Mouse (Mus musculus): ENCODE data around the gene Paf1. TPM values are rescaled to one million over a fixed set of nuclear protein-coding genes. Genes with fewer than 3 reads are reported as not detected.

The Paf1 gene
- polyA plus RNA-seq, 1 experiment: 81.5 TPM

DNA sequence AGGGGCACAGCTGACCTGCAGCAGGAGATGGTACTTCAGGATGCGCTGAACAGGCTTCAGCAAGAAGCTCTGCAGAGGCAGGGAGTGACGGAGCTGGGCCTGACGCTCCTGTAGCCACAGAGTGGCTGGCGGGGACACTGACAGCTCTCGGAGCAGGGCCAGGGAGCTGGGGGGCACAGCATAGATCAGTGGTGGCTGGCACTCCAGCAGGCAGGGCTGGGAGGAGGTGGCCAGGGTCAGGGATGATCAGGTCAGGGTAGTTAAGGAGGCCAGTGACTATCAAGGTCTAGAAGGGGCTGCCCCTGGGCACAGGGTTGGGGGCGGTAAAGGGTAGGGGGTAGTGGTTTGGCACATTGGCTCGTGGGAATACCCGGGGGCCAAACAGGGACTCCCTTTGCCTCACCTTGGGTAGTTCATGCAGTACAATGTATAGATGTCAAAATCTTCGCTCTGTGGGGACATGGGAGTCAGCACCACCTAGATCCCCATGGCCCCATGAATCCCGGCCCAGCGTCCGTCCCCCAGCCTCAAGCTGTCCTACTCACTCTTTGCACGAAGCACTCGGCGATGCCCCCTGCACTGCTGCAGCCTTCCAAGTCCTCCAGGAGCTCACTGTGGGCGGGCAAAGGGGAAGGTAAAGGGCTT lies 24.4 kb upstream of the Paf1 start:
- WGBS: 93% methylated on average over 16 of the region's 16 CpGs
- TF ChIP-seq POLR2A (IDR thresholded peaks at IDR 0.05; ENCODE audit: borderline replicate concordance, extremely low read depth, low read depth, low read length): no peak
- no peak for TF ChIP-seq CTCF (IDR thresholded peaks at IDR 0.05; ENCODE audit: insufficient read depth, low read length)
- no peak overlapping the region for H3K4me3 ChIP-seq (replicated peaks; ENCODE audit: extremely low read depth, low read depth, low read length)
- DNase-seq: no peak
- H3K4me1 ChIP-seq (ENCODE audit: control insufficient read depth, insufficient read depth, low read length): peaks cover 7% of the 10 kb centered on the region; the same call in 1 of the 2 replicates

DNA sequence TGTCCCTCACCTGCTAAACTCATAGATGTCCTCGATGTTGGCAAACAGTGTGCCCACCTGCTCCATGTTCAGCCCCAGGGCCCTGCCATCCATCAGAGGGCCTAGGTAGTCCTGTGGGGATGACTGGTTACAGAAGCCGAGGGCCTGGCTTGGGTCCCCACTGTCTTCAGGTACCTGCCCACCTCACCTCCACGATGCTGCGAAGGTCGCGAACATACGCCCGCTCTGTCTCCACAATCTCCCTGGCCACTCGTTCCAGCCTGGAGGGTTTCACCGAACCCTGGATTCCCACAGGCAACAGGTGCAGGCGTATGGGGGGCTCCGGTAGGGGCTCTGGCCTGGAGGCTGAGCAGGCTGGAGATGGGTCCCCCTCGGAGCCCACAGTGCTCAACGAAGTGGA lies 22.7 kb upstream of the Paf1 start:
- Histone ChIP-seq H3K4me3 (replicated peaks; ENCODE audit: extremely low read depth, low read depth, low read length) (no peak overlapping the region), H3K4me1 (ENCODE audit: control insufficient read depth, insufficient read depth, low read length) (peaks cover 7% of the 10 kb centered on the region; the same call in 1 of the 2 replicates)
- no peak for TF ChIP-seq POLR2A (IDR thresholded peaks at IDR 0.05; ENCODE audit: borderline replicate concordance, extremely low read depth, low read depth, low read length)
- no peak for TF ChIP-seq CTCF (IDR thresholded peaks at IDR 0.05; ENCODE audit: insufficient read depth, low read length)
- 84% methylated on average over 14 of the region's 14 CpGs for WGBS
- no peak for DNase-seq

DNA sequence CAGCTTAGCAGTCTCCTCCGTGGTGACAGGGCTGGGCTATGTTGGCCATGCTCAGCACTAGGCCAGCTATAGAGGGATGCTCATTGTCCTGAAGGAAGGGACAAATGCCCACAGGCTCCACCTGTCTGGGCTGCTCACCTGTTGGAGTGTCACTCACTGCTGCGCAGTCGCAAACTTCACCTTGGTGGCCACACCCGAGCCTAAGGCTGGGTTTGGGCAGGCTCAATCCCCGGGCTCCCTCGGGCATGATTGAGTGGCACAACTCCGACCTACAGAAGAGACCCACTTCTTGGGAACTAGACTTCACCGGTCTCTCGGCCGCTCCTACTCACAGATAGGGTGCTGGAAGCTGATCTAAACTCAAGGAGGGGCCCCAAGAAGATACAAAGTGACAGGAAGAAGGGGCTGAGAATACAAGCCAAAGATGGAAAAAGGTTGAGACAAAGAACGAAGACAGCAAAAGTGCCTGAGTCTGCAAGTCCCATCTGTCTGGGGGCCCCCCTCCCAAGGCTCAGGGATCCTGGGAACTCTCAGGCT lies 21.7 kb upstream of the Paf1 start:
- H3K4me1 ChIP-seq (ENCODE audit: control insufficient read depth, insufficient read depth, low read length): peaks cover 7% of the 10 kb centered on the region; the same call in 1 of the 2 replicates
- TF ChIP-seq POLR2A (IDR thresholded peaks at IDR 0.05; ENCODE audit: borderline replicate concordance, extremely low read depth, low read depth, low read length): no peak; the same call in 1 of the 2 replicates
- TF ChIP-seq CTCF (IDR thresholded peaks at IDR 0.05; ENCODE audit: insufficient read depth, low read length): no peak
- peak; percentile 63 for DNase-seq
- 5% methylated on average over 11 of the region's 11 CpGs for WGBS
- H3K4me3 ChIP-seq (replicated peaks; ENCODE audit: extremely low read depth, low read depth, low read length): peak overlapping the region; percentile 68

DNA sequence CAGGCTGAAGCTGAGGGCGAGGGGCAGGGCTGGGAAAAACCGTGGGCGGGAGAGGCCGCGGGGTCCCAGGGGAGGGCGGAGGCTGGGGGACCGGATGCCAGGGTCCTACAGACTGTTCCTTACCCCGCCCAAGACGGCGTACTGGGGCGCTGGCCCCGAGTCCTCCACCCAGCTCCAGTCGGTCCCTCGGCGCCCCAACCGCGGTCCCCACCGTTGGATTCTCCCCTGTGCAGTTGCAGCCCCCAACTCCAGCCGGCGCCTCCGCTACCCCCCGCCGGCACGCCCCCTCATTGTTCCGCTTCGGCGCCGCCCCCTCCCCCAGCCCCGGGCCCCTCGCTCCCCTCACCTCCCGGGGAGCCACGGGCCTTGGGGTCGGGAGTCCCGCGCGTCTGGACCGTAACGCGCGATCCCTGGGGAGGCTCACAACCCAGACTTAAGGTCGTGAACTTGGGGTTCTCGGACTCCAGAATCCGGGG lies 21.2 kb upstream of the Paf1 start:
- DNase-seq: no peak
- WGBS: 1% methylated on average over 38 of the region's 43 CpGs
- H3K4me1 ChIP-seq (ENCODE audit: control insufficient read depth, insufficient read depth, low read length): peaks cover 7% of the 10 kb centered on the region; the same call in 1 of the 2 replicates

DNA sequence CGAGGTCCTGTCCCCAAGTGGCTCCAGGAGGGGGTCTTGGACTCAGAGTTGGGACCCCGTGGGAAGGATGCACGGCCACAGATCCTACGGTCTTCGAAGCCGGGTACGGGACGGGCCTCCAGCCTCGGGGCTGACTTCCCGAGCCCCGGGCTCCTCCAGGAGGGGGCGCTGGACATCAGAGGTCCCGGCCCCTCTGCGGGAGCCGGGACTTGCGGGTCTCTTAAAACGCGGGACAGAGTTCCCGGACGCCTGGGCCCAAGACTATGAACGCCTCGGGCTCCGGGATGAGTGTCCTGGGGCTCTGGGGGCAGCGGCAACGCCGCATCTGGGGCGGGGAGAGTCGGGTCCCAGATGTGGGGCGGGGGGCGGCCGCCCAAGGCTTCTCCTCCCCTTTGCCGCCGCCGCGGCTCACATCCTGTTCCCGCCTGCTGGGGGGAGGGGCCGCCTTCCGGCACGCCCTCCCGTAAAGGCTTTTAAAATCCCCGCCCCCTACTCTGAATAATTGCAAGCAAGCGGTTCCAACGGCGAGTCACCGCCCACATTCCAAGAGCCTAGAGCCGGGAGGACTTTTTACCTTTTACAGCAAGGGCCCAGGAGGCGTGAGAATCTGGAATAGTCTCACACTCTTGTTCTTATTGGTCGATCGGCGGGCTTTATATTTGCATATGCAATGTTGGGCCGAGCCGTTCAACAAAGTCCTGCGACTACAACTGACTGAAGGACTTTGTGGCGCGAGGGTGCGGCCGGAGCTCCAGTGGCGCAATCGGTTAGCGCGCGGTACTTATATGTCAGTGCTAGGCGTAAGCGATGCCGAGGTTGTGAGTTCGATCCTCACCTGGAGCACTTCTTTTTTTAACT lies 20.3 kb upstream of the Paf1 start, which contains the start of gene Plekhg2:
Gene Plekhg2 (minus strand): TSS at position 349 of the 858 bp plus-strand sequence.
- DNase-seq: peak; percentile 99
- WGBS: under 1% methylated on average over 63 of the region's 66 CpGs
- peak; percentile 3; the same call in 1 of the 2 replicates for TF ChIP-seq CTCF (IDR thresholded peaks at IDR 0.05; ENCODE audit: insufficient read depth, low read length)
- peak; percentile 82 for TF ChIP-seq POLR2A (IDR thresholded peaks at IDR 0.05; ENCODE audit: borderline replicate concordance, extremely low read depth, low read depth, low read length)
- peaks cover 7% of the 10 kb centered on the region; the same call in 1 of the 2 replicates for H3K4me1 ChIP-seq (ENCODE audit: control insufficient read depth, insufficient read depth, low read length)
- H3K4me3 ChIP-seq (replicated peaks; ENCODE audit: extremely low read depth, low read depth, low read length): peak within 1 kb of the TSS; percentile 71

More for the DNA sequence above, 21.2 kb upstream of the Paf1 start:
- no peak for TF ChIP-seq CTCF (IDR thresholded peaks at IDR 0.05; ENCODE audit: insufficient read depth, low read length)
- TF ChIP-seq POLR2A (IDR thresholded peaks at IDR 0.05; ENCODE audit: borderline replicate concordance, extremely low read depth, low read depth, low read length): no peak
- H3K4me3 ChIP-seq (replicated peaks; ENCODE audit: extremely low read depth, low read depth, low read length): peak overlapping the region; percentile 68

DNA sequence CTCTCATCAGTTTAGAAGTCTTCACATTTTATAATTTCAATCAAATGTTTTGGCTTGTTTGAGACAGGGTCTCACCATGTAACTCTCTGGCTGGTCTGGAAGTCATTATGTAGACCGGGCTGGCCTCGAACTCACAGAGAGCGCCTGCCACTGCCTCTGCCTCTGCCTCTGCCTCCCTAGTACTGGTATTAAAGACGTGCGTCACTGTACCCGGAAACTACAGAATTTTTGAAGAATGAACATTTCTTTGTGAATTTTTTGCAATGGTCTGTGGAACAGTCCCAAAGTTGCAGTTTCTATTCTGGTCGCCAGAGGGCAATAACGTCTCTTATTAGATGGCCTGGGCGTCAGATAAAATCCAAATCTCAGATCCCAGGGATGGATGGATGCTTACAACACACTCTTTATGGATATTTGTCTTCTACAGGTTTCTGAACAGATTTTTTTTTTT lies 19.6 kb upstream of the Paf1 start:
- no peak for TF ChIP-seq POLR2A (IDR thresholded peaks at IDR 0.05; ENCODE audit: borderline replicate concordance, extremely low read depth, low read depth, low read length)
- peak; percentile 27; the same call in 1 of the 2 replicates for TF ChIP-seq CTCF (IDR thresholded peaks at IDR 0.05; ENCODE audit: insufficient read depth, low read length)
- 0% methylated on average over 9 of the region's 9 CpGs for WGBS
- peak; percentile 72 for DNase-seq
- H3K4me1 ChIP-seq (ENCODE audit: control insufficient read depth, insufficient read depth, low read length): peaks cover 7% of the 10 kb centered on the region; the same call in 1 of the 2 replicates
- peak overlapping the region; percentile 71 for H3K4me3 ChIP-seq (replicated peaks; ENCODE audit: extremely low read depth, low read depth, low read length)

DNA sequence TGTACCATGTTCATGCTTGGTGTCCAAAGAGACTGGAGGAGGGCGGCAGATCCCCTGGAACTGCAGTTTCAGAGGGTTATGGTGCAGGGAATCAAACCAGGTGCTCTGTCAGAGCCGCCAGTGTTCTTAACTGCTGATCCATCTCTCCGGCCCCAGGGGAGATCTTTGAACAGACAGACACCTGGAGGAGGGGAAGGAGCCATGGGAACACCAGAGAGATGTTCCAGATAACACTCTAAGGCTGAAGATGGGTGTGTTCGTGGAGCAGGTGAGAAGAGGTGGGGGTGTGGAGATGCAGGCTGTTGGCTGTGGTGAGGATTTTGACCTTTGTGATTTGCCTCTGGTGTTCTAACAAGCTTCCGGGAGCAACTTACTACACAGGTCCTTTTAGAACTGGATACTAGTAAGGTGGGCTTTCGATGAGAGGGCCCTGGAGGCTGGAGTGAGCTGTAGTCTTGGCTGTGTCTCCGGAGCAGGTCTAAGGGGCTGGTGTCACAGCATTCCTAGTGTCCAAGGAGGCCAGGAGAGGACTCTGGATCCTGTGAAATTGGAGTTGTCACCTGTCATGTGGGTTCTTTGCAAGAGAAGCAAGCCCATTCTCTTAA lies 18.8 kb upstream of the Paf1 start:
- Histone ChIP-seq H3K4me1 (ENCODE audit: control insufficient read depth, insufficient read depth, low read length) (peaks cover 7% of the 10 kb centered on the region; the same call in 1 of the 2 replicates), H3K4me3 (replicated peaks; ENCODE audit: extremely low read depth, low read depth, low read length) (no peak overlapping the region)
- peak; percentile 8 for DNase-seq
- 84% methylated on average over 7 of the region's 7 CpGs for WGBS
- TF ChIP-seq CTCF (IDR thresholded peaks at IDR 0.05; ENCODE audit: insufficient read depth, low read length) (no peak), POLR2A (IDR thresholded peaks at IDR 0.05; ENCODE audit: borderline replicate concordance, extremely low read depth, low read depth, low read length) (no peak)

DNA sequence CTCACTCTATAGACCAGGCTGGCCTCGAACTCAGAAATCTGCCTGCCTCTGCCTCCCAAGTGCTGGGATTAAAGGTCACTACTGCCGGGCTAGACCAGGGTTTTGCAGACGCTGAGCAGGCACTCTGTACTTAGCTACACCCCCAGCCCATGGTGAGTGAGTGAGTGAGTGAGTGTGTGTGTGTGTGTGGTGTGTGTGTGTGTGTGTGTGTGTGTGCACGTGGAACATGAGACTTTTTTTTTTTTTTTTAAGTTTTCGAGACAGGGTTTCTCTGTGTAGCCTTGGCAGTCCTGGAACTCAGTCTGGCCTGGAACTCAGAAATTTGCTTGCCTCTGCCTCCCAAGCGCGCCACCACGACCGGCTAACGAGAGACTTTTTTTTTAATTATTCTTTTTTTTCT lies 18.1 kb upstream of the Paf1 start:
- TF ChIP-seq POLR2A (IDR thresholded peaks at IDR 0.05; ENCODE audit: borderline replicate concordance, extremely low read depth, low read depth, low read length): peak; percentile 36; the same call in 1 of the 2 replicates
- TF ChIP-seq CTCF (IDR thresholded peaks at IDR 0.05; ENCODE audit: insufficient read depth, low read length): no peak
- H3K4me1 ChIP-seq (ENCODE audit: control insufficient read depth, insufficient read depth, low read length): peaks cover 7% of the 10 kb centered on the region; the same call in 1 of the 2 replicates
- WGBS: 53% methylated on average over 10 of the region's 10 CpGs
- H3K4me3 ChIP-seq (replicated peaks; ENCODE audit: extremely low read depth, low read depth, low read length): no peak overlapping the region
- no peak for DNase-seq

Data from lung, adult 2 months (tissue).